Mouse (Mus musculus): ENCODE data around the gene Mphosph10.

Gene Mphosph10

GRCm38 (mm10) chr7:64351087-64351486, 41.0 kb downstream of the Mphosph10 start:
- peak; percentile 46 for DNase-seq (ENCODE audit: low spot score)

GRCm38 (mm10) chr7:64349147-64349861, 42.8 kb downstream of the Mphosph10 start:
- peak; percentile 29 for DNase-seq (ENCODE audit: low spot score)

GRCm38 (mm10) chr7:64347813-64348212, 44.3 kb downstream of the Mphosph10 start:
- no peak for DNase-seq (ENCODE audit: low spot score)

GRCm38 (mm10) chr7:64332686-64333085, 59.4 kb downstream of the Mphosph10 start:
- DNase-seq (ENCODE audit: low spot score): no peak

- DNase-seq (ENCODE audit: low spot score): no peak
Observed at GRCm38 (mm10) chr7:64331309-64331708, 60.8 kb downstream of the Mphosph10 start.

GRCm38 (mm10) chr7:64327486-64327885, 64.6 kb downstream of the Mphosph10 start:
- no peak for DNase-seq (ENCODE audit: low spot score)

- DNase-seq (ENCODE audit: low spot score): peak; percentile 86
Observed at GRCm38 (mm10) chr7:64326892-64327291, 65.2 kb downstream of the Mphosph10 start.

Measured in layer of hippocampus, adult 9-10 months (tissue).